Mouse (Mus musculus) lung, adult 2 months (tissue): ENCODE measurements around the gene Epb41l1.

Experiments
- CTCF ChIP-seq: fragments of 200-500 bp; IDR thresholded peaks from 2 replicates; pipeline ENCODE4 v1.5.1; 2011; ENCODE audit warnings: mild to moderate bottlenecking, low read length, control low read depth; ENCODE audit not compliant: insufficient read depth
- POLR2A ChIP-seq: fragments of 200-500 bp; IDR thresholded peaks from 2 replicates; pipeline ENCODE4 v1.6.1; 2011; ENCODE audit warnings: low read depth, mild to moderate bottlenecking, control low read depth, low read length, borderline replicate concordance; ENCODE audit errors: extremely low read depth

- no peak for TF ChIP-seq CTCF
- TF ChIP-seq POLR2A: no peak
Measured at GRCm38 (mm10) chr2:156437637-156438036, 16.9 kb downstream of the Epb41l1 start.
